Comparison of ENCODE assay signal across 46 mouse cellular contexts in the genomic region with DNA sequence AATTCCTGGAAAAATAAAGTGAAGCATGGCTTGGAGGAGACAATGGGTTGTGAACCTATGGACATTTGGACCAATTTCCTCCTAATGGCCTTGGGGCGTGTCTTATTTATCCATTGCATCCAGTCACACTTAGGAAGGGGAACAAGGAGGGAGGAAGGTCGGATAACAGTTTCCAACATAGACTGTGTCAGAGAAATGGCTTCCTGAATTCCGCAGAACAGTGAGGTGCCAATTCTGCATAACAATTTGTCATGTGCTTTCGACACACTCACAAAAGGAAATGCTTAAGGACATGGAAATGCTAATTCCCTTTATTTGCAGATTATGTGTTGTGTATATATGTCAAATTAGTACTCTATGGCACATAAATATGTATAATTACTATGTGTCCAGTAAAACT. TPM values are rescaled to one million over a fixed set of nuclear protein-coding genes. Genes with fewer than 3 reads are reported as not detected.
"Had no signal": no experiment of that assay in that cellular context is flagged by ENCODE, and none has a peak within 500 bp of the region (broad histone marks: within the 10 kb centered on the region; RNA-seq: fewer than 3 reads in every experiment).

No protein-coding gene starts in this region.

- ATAC-seq: liver, embryonic 12.5 days; liver, postnatal 0 days; lung, postnatal 0 days; midbrain, embryonic 13.5 days; midbrain, embryonic 15.5 days; midbrain, embryonic 16.5 days had no signal

- H3K4me3 ChIP-seq: limb, embryonic 10.5 days; limb, embryonic 12.5 days; limb, embryonic 13.5 days; limb, embryonic 15.5 days; liver, embryonic 12.5 days; liver, embryonic 13.5 days; liver, embryonic 15.5 days; lung, embryonic 15.5 days; megakaryocyte, embryonic 14.5 days; midbrain, embryonic 10.5 days; midbrain, embryonic 12.5 days; midbrain, embryonic 13.5 days; midbrain, embryonic 15.5 days; myocyte; neural tube, embryonic 12.5 days had no signal

- H3K4me2 ChIP-seq: limb, embryonic 12.5 days; limb, embryonic 13.5 days; limb, embryonic 15.5 days; liver, embryonic 11.5 days; liver, embryonic 12.5 days; liver, embryonic 13.5 days; liver, embryonic 15.5 days; lung, embryonic 14.5 days; lung, embryonic 15.5 days; midbrain, embryonic 11.5 days; midbrain, embryonic 12.5 days; midbrain, embryonic 13.5 days; midbrain, embryonic 15.5 days; neural tube, embryonic 12.5 days had no signal

- H3K4me1 ChIP-seq: limb, embryonic 10.5 days; limb, embryonic 12.5 days; limb, embryonic 13.5 days; limb, embryonic 15.5 days; liver, embryonic 12.5 days; liver, embryonic 13.5 days; liver, embryonic 15.5 days; lung, embryonic 15.5 days; megakaryocyte, embryonic 14.5 days; midbrain, embryonic 10.5 days; midbrain, embryonic 12.5 days; midbrain, embryonic 13.5 days; midbrain, embryonic 15.5 days; neural tube, embryonic 12.5 days had no signal

- H3K9me3 ChIP-seq: limb, embryonic 10.5 days; limb, embryonic 12.5 days; limb, embryonic 13.5 days; limb, embryonic 15.5 days; liver, embryonic 12.5 days; liver, embryonic 13.5 days; liver, embryonic 15.5 days; lung, embryonic 15.5 days; midbrain, embryonic 10.5 days; midbrain, embryonic 12.5 days; midbrain, embryonic 13.5 days; midbrain, embryonic 15.5 days; neural tube, embryonic 12.5 days had no signal

- H3K9ac ChIP-seq: limb, embryonic 12.5 days; limb, embryonic 13.5 days; limb, embryonic 15.5 days; liver, embryonic 12.5 days; liver, embryonic 13.5 days; liver, embryonic 14.5 days; liver, embryonic 15.5 days; liver, postnatal 0 days; lung, embryonic 14.5 days; lung, embryonic 15.5 days; midbrain, embryonic 12.5 days; midbrain, embryonic 13.5 days; midbrain, embryonic 15.5 days; neural tube, embryonic 12.5 days had no signal

- H3K36me3 ChIP-seq: limb, embryonic 10.5 days; limb, embryonic 12.5 days; limb, embryonic 13.5 days; limb, embryonic 15.5 days; liver, embryonic 12.5 days; liver, embryonic 13.5 days; liver, embryonic 15.5 days; lung, embryonic 15.5 days; midbrain, embryonic 10.5 days; midbrain, embryonic 12.5 days; midbrain, embryonic 13.5 days; midbrain, embryonic 15.5 days; neural tube, embryonic 12.5 days had no signal

- H3K27me3 ChIP-seq: limb, embryonic 12.5 days; limb, embryonic 13.5 days; limb, embryonic 15.5 days; liver, embryonic 12.5 days; liver, embryonic 13.5 days; liver, embryonic 15.5 days; lung, embryonic 15.5 days; midbrain, embryonic 12.5 days; midbrain, embryonic 13.5 days; midbrain, embryonic 15.5 days; neural tube, embryonic 12.5 days had no signal

- H3K27ac ChIP-seq: limb, embryonic 10.5 days; limb, embryonic 12.5 days; limb, embryonic 13.5 days; limb, embryonic 15.5 days; liver, embryonic 12.5 days; liver, embryonic 13.5 days; liver, embryonic 14.5 days; liver, embryonic 15.5 days; lung, embryonic 15.5 days; macrophage; midbrain, embryonic 10.5 days; midbrain, embryonic 12.5 days; midbrain, embryonic 13.5 days; midbrain, embryonic 15.5 days; neural tube, embryonic 12.5 days had no signal

- DNase-seq: left cerebral cortex, postnatal 4 days; liver; liver, embryonic 13.5 days; liver, postnatal 0 days; lung, adult 18-20 months; lung, adult 2 months; lung, embryonic 14.5 days; lung, postnatal 10 days; lung, postnatal 14 days; lung, postnatal 36 days; lung, postnatal 4 days; midbrain, embryonic 14.5 days had no signal

RNA-seq across cellular contexts. Expression of gene Slc5a4a, which starts 38.0 kb away (rescaled TPM):
- total RNA-seq: left cerebral cortex, postnatal 14 days; left cerebral cortex, postnatal 25 days; left cerebral cortex, postnatal 36 days; left cerebral cortex, postnatal 4 days; liver, adult 2 months; megakaryocyte progenitor cell, adult 5-6 weeks; megakaryocyte, adult 5-6 weeks; megakaryocyte-erythroid progenitor cell, adult 5-6 weeks; midbrain, postnatal 0 days; monocyte, adult 5-6 weeks had no signal
- polyA plus RNA-seq: limb, embryonic 10.5 days; limb, embryonic 11.5 days; limb, embryonic 12.5 days; limb, embryonic 13.5 days; limb, embryonic 14.5 days; limb, embryonic 15.5 days; liver, adult 2 months; liver, embryonic 12.5 days; liver, embryonic 13.5 days; liver, embryonic 15.5 days; liver, embryonic 16.5 days; liver, postnatal 0 days; lung, adult 2 months; lung, embryonic 14.5 days; lung, embryonic 15.5 days; lung, embryonic 16.5 days; lung, postnatal 0 days; macrophage; midbrain, embryonic 10.5 days; midbrain, embryonic 11.5 days; midbrain, embryonic 12.5 days; midbrain, embryonic 14.5 days; myocyte; neural tube, embryonic 11.5 days; neural tube, embryonic 12.5 days had no signal
